Mouse (Mus musculus): Measurements from ENCODE around the gene Krt27. TPM values are rescaled to one million over a fixed set of nuclear protein-coding genes. Genes with fewer than 3 reads are reported as not detected.

Gene Krt27
- polyA plus RNA-seq, 1 experiment from 2014 or later: not detected

DNA sequence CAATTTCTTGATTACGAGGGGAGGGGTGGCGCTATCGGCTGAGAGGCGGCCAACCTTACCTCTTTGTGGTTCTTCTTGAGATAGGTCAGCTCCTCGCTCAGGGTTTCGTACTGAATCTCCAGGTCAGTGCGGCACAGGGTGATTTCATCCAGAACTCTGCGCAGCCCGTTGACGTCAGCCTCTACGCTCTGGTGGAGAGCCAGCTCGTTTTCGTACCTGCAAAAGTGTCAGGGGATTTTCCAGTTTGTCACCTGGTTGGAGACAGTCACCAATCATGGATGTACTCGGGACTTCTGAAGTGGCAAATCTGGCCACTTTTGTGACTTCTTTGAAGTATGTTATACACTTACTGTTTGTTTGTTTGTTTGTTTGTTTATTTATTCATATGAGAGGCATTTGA, 29.8 kb downstream of the Krt27 start:
- ATAC-seq (ENCODE audit: low FRiP score, low read depth): no peak
- WGBS: 91% methylated on average over 14 of the region's 14 CpGs
- no peak overlapping the region for H3K9ac ChIP-seq (replicated peaks)
- H3K4me3 ChIP-seq: no peak overlapping the region
- no peak overlapping the region for H3K27ac ChIP-seq (replicated peaks)
- no peaks in the 10 kb centered on the region for H3K27me3 ChIP-seq
- H3K4me1 ChIP-seq: no peaks in the 10 kb centered on the region
- no peaks in the 10 kb centered on the region for H3K9me3 ChIP-seq
- no peaks in the 10 kb centered on the region for H3K36me3 ChIP-seq
- H3K4me2 ChIP-seq (replicated peaks): no peak overlapping the region

GRCm38 (mm10) chr11:99319127-99319526, 31.8 kb downstream of the Krt27 start:
- Histone ChIP-seq H3K27ac (replicated peaks) (no peak overlapping the region), H3K36me3 (no peaks in the 10 kb centered on the region)
- WGBS: 82% methylated on average over 9 of the region's 9 CpGs

GRCm38 (mm10) chr11:99316543-99316942, 34.4 kb downstream of the Krt27 start:
- no peak overlapping the region for H3K27ac ChIP-seq (replicated peaks)
- H3K9ac ChIP-seq (replicated peaks): no peak overlapping the region
- no peak overlapping the region for H3K4me2 ChIP-seq (replicated peaks)
- H3K4me3 ChIP-seq: no peak overlapping the region
- no peaks in the 10 kb centered on the region for H3K9me3 ChIP-seq
- H3K4me1 ChIP-seq: no peaks in the 10 kb centered on the region
- H3K27me3 ChIP-seq: no peaks in the 10 kb centered on the region
- 48% methylated on average over 8 of the region's 8 CpGs for WGBS
- H3K36me3 ChIP-seq: no peaks in the 10 kb centered on the region
- no peak for ATAC-seq (ENCODE audit: low FRiP score, low read depth)

More at GRCm38 (mm10) chr11:99319127-99319526, 31.8 kb downstream of the Krt27 start:
- H3K4me2 ChIP-seq (replicated peaks): no peak overlapping the region
- ATAC-seq (ENCODE audit: low FRiP score, low read depth): no peak
- no peak overlapping the region for H3K4me3 ChIP-seq
- H3K27me3 ChIP-seq: no peaks in the 10 kb centered on the region
- no peaks in the 10 kb centered on the region for H3K4me1 ChIP-seq
- H3K9me3 ChIP-seq: no peaks in the 10 kb centered on the region
- no peak overlapping the region for H3K9ac ChIP-seq (replicated peaks)

DNA sequence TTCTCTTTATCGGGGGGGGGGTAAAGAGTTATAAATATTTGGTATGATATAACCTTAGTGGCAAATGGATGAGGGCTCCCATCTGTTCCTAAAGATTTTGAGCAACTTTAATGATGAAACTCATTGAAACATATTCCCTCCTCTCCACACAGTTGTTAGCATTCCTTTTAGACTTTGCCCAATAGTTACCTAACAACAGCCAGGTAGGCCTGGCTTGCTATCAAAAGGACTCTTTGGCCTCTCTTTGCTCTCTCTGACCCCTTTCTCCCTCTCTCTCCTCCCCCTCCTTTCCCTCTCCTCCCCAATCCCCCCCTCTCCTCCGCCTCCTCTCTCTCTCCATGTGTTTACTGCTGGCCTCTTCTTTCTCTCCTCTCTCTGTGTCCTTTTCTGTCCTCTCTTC, 36.3 kb downstream of the Krt27 start:
- H3K4me2 ChIP-seq (replicated peaks): no peak overlapping the region

DNA sequence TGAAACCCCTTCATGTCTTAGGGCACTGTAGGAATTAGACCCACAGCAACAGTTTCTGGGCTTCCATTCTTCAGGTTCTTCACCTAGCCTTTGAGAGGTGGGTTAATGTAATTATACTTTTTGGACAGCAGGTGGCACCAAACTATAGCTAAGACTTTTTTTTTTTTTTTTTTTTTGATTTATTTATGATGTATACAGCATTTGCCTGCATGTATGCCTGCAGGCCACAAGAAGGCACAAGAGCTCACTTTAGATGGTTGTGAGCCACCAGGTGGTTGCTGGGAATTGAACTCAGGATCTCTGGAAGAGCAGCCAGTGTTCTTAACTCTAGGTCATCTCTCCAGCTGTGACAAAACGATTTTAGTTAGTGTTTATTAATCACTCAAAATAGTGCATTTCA, 40.0 kb downstream of the Krt27 start:
- ATAC-seq (ENCODE audit: low FRiP score, low read depth): no peak
- 93% methylated on average over 1 of the region's 1 CpGs for WGBS
- no peak overlapping the region for H3K27ac ChIP-seq (replicated peaks)

More for the DNA sequence above, 36.3 kb downstream of the Krt27 start:
- H3K9me3 ChIP-seq: no peaks in the 10 kb centered on the region
- ATAC-seq (ENCODE audit: low FRiP score, low read depth): no peak
- WGBS: 90% methylated on average over 2 of the region's 2 CpGs
- no peaks in the 10 kb centered on the region for H3K27me3 ChIP-seq
- no peaks in the 10 kb centered on the region for H3K4me1 ChIP-seq
- no peak overlapping the region for H3K27ac ChIP-seq (replicated peaks)
- no peak overlapping the region for H3K9ac ChIP-seq (replicated peaks)
- no peaks in the 10 kb centered on the region for H3K36me3 ChIP-seq
- H3K4me3 ChIP-seq: no peak overlapping the region

DNA sequence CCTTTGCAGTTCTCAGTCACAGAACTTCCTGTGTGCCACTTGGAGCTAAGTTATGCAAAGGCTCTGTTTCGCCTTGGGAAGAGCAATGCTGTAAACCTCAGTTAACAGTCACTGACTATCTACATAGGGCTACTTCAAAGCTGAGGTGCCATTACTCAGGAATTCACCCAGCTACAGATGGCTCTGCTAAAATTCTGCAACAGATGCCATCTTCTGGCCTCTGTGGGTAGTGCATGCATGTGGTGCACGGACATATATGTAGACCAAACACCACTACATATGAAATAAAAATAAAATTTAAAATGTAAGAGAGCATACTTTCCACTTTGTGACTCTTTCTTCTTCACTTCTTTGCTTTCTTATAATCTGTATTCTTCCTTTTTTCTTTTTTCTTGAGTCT, 43.3 kb downstream of the Krt27 start:
- 26% methylated on average over 2 of the region's 2 CpGs for WGBS
- no peak overlapping the region for H3K4me2 ChIP-seq (replicated peaks)
- H3K27me3 ChIP-seq: no peaks in the 10 kb centered on the region
- no peak overlapping the region for H3K4me3 ChIP-seq
- no peak overlapping the region for H3K9ac ChIP-seq (replicated peaks)
- H3K4me1 ChIP-seq: no peaks in the 10 kb centered on the region
- H3K27ac ChIP-seq (replicated peaks): no peak overlapping the region
- ATAC-seq (ENCODE audit: low FRiP score, low read depth): no peak
- H3K36me3 ChIP-seq: no peaks in the 10 kb centered on the region
- H3K9me3 ChIP-seq: no peaks in the 10 kb centered on the region

More for the DNA sequence above, 40.0 kb downstream of the Krt27 start:
- Histone ChIP-seq H3K4me3 (no peak overlapping the region), H3K9me3 (no peaks in the 10 kb centered on the region), H3K36me3 (no peaks in the 10 kb centered on the region), H3K4me2 (replicated peaks) (no peak overlapping the region), H3K4me1 (no peaks in the 10 kb centered on the region), H3K27me3 (no peaks in the 10 kb centered on the region), H3K9ac (replicated peaks) (no peak overlapping the region)

Other genes starting within 250 kb of the Krt27 start
- gene Ccr7, start 196.0 kb downstream of the Krt27 start, polyA plus RNA-seq (2016; fragmentation: Nextera tagmentation; extraction: Ambion mirVana): 0.11 TPM in 1 of 2 replicates, not detected in the other
- 357 and 380 TPM in 2 replicates for gene Smarce1, start 120.1 kb downstream of the Krt27 start, polyA plus RNA-seq (2016; fragmentation: Nextera tagmentation; extraction: Ambion mirVana)
- gene Krt222, start 107.0 kb downstream of the Krt27 start, polyA plus RNA-seq (2016; fragmentation: Nextera tagmentation; extraction: Ambion mirVana): 0.87 and 1.1 TPM in 2 replicates
- not detected in 2 replicates for gene Krt24, start 65.8 kb downstream of the Krt27 start, polyA plus RNA-seq (2016; fragmentation: Nextera tagmentation; extraction: Ambion mirVana)
- not detected in 2 replicates for gene Krt25, start 28.2 kb downstream of the Krt27 start, polyA plus RNA-seq (2016; fragmentation: Nextera tagmentation; extraction: Ambion mirVana)
- gene Krt26, start 13.1 kb downstream of the Krt27 start, polyA plus RNA-seq (2016; fragmentation: Nextera tagmentation; extraction: Ambion mirVana): 0.21 and 0.48 TPM in 2 replicates
- 0.42 TPM in 1 of 2 replicates, not detected in the other for gene Krt28, start 23.8 kb upstream of the Krt27 start, polyA plus RNA-seq (2016; fragmentation: Nextera tagmentation; extraction: Ambion mirVana)
- gene Krt10, start 38.3 kb upstream of the Krt27 start, polyA plus RNA-seq (2016; fragmentation: Nextera tagmentation; extraction: Ambion mirVana): 35.9 and 37.2 TPM in 2 replicates
- gene Krt12, start 71.2 kb upstream of the Krt27 start, polyA plus RNA-seq (2016; fragmentation: Nextera tagmentation; extraction: Ambion mirVana): not detected in 2 replicates
- 0.09 and 0.20 TPM in 2 replicates for gene Krt20, start 87.0 kb upstream of the Krt27 start, polyA plus RNA-seq (2016; fragmentation: Nextera tagmentation; extraction: Ambion mirVana)
- gene Krt23, start 142.0 kb upstream of the Krt27 start, polyA plus RNA-seq (2016; fragmentation: Nextera tagmentation; extraction: Ambion mirVana): not detected in 2 replicates
- not detected in 2 replicates for gene Krt39, start 170.2 kb upstream of the Krt27 start, polyA plus RNA-seq (2016; fragmentation: Nextera tagmentation; extraction: Ambion mirVana)
- gene Krt40, start 192.1 kb upstream of the Krt27 start, polyA plus RNA-seq (2016; fragmentation: Nextera tagmentation; extraction: Ambion mirVana): not detected in 2 replicates
- not detected in 2 replicates for gene Krtap3-3, start 199.8 kb upstream of the Krt27 start, polyA plus RNA-seq (2016; fragmentation: Nextera tagmentation; extraction: Ambion mirVana)
- not detected in 2 replicates for gene Krtap3-2, start 205.7 kb upstream of the Krt27 start, polyA plus RNA-seq (2016; fragmentation: Nextera tagmentation; extraction: Ambion mirVana)
- not detected in 2 replicates for gene Gm11939, start 208.4 kb upstream of the Krt27 start, polyA plus RNA-seq (2016; fragmentation: Nextera tagmentation; extraction: Ambion mirVana)
- gene Krtap3-1, start 215.5 kb upstream of the Krt27 start, polyA plus RNA-seq (2016; fragmentation: Nextera tagmentation; extraction: Ambion mirVana): not detected in 2 replicates
- gene Krtap1-5, start 229.9 kb upstream of the Krt27 start, polyA plus RNA-seq (2016; fragmentation: Nextera tagmentation; extraction: Ambion mirVana): not detected in 2 replicates
- gene Krtap1-4, start 232.6 kb upstream of the Krt27 start, polyA plus RNA-seq (2016; fragmentation: Nextera tagmentation; extraction: Ambion mirVana): not detected in 2 replicates
- not detected in 2 replicates for gene Krtap1-3, start 240.2 kb upstream of the Krt27 start, polyA plus RNA-seq (2016; fragmentation: Nextera tagmentation; extraction: Ambion mirVana)
- gene Krtap9-3, start 247.0 kb upstream of the Krt27 start, polyA plus RNA-seq (2016; fragmentation: Nextera tagmentation; extraction: Ambion mirVana): not detected in 2 replicates